Mouse (Mus musculus) CD8-positive naive resting alpha-beta T cell, adult 2 months (primary cell): ENCODE data around the gene Ccdc69.

Experiments used
- DNase-seq, 2 experiments: peaks; one replicate each; pipeline ENCODE4 v3.0.0; 2022; ENCODE audit warnings: low read depth in 2 of 2, low spot score in 2 of 2

Gene Ccdc69

DNA sequence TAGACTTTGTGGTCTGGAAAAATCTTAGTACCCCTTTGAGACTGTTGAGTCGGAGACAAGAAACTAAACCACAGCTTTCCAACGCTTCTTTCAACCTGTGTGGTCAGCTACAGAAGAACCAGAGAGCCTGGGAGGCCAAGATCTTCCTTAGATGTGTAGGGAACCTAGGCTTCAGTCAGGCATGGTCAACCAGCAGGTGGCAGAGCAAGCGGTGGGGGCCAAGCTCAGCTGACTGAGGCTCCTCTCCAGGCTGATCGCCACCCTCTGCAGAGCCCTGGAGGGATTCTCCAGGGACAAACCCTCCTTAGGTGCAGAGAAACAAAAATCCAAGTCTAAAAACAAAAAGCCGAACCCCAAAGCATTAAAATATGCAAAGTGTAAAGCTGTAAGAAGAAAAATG is 31.3 kb downstream of the Ccdc69 start:
- DNase-seq = peak; percentile 37 to 56

GRCm38 (mm10) chr11:55041348-55041747 is 36.6 kb downstream of the Ccdc69 start:
- DNase-seq = peak in 1 of 2 experiments; percentile 39

GRCm38 (mm10) chr11:55039591-55039990 is 38.3 kb downstream of the Ccdc69 start:
- peak; percentile 70 to 82 for DNase-seq

DNA sequence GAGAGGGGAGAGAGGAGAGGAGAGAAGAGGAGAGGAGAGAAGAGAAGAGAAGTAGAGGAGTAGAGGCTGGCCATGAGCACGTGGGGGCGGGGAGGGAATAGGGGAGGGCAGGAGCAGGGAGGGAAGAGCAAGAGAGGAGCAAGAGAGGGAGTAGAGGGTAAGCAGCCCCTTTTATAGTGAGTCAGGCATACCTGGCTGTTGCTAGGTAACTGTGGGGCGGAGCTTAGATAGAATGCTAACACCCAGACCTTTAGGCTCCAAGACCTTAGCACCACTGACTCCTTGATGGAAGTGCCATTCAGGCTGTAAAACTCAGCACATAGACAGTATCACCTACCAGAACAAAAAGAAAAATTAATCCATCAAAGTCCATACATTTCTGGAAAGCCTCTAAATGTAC is 41.3 kb downstream of the Ccdc69 start:
- no peak for DNase-seq

- DNase-seq = peak; percentile 53 to 68
Observed at GRCm38 (mm10) chr11:55033040-55033660, 44.8 kb downstream of the Ccdc69 start, which contains the start of gene Anxa6. TSS of gene Anxa6 (minus strand) at chr11:55033445.

DNA sequence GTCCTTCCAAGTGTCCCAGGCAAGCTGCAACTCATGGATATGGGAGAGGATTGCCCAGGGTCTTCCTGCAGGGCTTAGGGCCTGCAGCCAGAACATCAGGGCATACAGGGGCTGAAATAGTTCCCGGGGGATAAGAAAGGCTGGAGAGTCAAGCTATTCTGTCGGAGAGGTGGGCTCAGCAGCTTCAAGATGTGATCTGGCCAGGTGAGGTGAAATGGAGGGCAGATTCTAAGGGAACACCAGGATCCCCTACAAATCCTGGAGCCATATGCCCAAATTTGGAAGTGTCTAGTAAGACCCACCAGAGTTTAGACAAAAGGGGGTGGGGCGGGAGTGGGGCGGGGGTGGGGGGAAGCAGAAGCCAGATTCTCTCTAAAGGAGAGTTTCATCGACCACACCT is 45.6 kb downstream of the Ccdc69 start:
- DNase-seq = no peak

DNA sequence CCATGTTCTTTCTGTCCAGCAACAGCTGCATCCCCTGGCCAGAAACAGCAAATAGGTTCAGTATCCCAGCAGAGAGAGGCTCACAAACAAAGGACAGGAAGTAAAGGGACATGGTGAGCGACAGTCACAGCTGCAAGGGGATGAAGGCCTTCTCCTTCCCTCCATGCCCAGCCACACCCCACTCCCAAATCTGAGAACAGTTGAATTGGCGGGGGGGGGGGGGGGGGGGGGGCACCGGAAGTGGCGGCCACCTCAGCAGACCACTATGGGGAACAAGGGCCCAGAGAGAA is 46.0 kb downstream of the Ccdc69 start:
- no peak for DNase-seq

- peak; percentile 37 to 52 for DNase-seq
Observed at GRCm38 (mm10) chr11:55031211-55031990, 46.5 kb downstream of the Ccdc69 start.

DNA sequence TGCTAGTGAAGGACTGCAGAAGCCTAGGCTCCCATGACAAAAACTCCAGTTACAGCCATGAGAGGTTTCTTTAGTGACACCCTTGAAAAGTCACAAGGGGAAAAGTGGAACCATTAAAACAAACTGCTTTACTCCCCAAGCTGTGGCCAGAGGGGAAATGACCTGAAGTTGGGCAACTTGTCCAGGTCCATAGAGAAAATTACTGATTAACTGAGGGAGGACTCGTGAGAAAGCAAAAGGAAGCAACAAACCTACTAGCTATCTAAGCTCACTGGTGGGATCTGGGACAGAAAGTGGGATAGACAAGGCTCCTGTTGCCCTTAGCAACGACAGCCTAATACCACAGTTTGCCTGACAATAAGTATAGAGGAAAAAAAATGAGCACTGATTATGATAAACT is 49.4 kb downstream of the Ccdc69 start:
- DNase-seq = no peak

DNA sequence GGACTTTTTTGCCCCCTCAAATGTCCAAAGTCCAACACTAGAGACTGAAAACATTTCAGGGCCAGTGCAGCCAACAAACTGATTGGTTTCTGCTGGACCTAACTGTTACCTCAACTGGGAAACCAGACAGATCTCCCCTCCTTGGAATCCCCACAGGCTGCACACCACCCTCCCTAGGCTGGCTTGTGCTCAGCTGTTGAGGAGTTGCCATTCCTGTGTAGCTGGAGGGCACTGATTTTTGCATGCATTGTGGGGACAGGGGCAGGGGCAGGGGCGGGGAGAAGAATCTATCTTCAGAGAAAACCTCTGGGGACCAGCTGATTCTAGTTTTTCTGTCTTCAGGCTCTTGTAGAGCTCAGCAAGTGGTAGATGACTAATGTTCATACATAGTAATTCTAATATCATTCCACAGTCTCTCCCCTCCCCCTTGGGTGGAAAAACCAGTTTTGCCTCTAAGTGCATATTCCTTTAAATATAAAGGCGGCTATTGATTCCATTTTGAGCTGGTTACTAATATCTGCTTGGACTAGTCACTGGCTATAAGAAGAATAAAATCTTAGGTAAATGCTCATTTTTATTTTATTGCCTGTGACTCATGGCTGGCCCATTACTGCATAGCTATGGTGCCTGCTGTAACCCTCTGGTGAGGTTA is 50.6 kb downstream of the Ccdc69 start:
- no peak for DNase-seq

GRCm38 (mm10) chr11:55025896-55026295 is 52.0 kb downstream of the Ccdc69 start:
- no peak for DNase-seq

DNA sequence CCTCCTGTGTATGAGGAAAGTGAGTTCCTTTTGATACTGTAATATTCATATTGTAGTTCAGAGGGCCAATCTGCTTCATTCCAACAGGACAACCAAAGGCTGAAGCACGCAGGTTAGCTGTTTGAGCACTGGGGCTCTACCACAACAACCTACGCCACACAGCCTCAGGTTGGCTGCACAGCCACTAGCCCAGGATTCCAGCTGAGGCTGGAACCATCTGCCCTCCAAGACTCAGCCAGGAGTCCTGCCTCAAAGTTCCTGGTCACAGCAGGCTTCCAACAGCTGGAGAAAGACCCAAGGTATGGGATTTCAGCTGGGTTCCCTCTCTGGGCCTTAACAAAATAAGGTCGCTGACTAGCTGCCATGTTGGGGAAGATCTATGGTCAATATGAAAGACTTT is 54.3 kb downstream of the Ccdc69 start:
- no peak for DNase-seq

- DNase-seq = peak; percentile 91 to 94
Observed at GRCm38 (mm10) chr11:55023049-55023564, 54.8 kb downstream of the Ccdc69 start.

- no peak for DNase-seq
Observed at GRCm38 (mm10) chr11:55022508-55022907, 55.4 kb downstream of the Ccdc69 start.

DNA sequence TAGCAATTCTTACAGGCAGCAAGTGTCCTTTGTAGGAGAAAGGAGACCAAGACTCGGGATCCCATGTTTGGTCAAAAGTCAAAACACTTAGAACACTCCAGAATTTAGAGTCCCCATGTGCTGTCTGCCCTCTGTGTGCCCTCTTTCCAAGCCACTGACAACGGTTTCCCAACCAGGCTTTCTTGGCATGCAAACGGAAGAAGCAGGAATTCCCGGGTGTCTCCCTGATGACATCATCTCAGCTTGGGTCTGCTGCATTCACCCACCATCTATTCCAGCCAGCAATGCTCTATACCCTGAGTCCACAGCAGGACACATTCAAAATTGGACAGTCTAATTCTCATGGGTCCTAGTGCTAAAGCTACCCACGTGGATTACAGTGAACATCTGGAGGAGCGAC is 56.1 kb downstream of the Ccdc69 start:
- no peak for DNase-seq

- DNase-seq = no peak
Observed at GRCm38 (mm10) chr11:55021458-55021857, 56.5 kb downstream of the Ccdc69 start.

- DNase-seq = no peak
Observed at GRCm38 (mm10) chr11:55019711-55020110, 58.2 kb downstream of the Ccdc69 start.

GRCm38 (mm10) chr11:55018034-55018433 is 59.9 kb downstream of the Ccdc69 start:
- no peak for DNase-seq

- no peak for DNase-seq
Observed at GRCm38 (mm10) chr11:55017201-55017600, 60.7 kb downstream of the Ccdc69 start.

DNA sequence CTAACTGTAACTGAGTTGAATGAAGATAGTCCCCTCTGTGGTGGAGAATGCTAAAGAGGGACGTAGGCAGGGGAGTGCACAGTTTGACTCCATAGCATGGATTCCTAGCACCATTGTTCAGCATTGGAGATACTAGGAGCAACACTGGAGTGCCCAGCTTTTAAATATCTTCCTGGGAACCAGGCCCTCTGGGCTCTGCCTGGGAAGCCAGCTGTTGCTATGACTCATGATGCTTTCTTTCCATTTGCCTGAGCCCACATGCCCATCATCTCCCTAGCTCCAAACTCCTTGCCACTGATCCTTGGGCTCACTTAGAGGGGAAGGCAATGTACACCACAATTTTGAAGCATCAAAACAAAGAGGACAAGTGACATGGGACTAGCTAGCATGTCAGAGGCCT is 61.2 kb downstream of the Ccdc69 start:
- DNase-seq = no peak

GRCm38 (mm10) chr11:55015831-55016241 is 62.1 kb downstream of the Ccdc69 start:
- no peak for DNase-seq

DNA sequence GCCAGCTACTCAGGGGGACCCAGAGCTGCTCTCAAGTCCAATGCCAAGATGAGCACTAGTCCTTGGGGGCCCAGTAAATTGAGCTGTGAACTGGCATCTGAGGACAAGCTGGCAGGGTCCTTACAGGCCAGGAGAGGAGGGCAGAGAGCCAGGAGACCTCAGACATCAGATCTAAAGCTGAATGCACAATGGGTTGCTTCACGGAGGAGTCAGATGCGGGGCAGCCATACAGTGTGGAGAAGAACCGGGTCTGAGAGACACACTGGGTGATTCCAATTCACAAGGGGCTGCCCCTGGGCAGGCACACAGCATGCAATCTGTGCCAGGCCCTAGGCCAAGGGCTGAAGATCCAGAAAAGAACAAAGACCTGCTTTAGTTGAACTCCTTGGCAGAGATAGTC is 62.7 kb downstream of the Ccdc69 start:
- no peak for DNase-seq
